Mouse (Mus musculus) olfactory bulb, adult 2 months (tissue): ENCODE data around the gene Elovl5.

Experiments used
- CTCF ChIP-seq: fragments of 200-500 bp; IDR thresholded peaks from 2 replicates; pipeline ENCODE4 v1.5.1; 2012; ENCODE audit warnings: low read depth, mild to moderate bottlenecking, low read length, moderate library complexity; ENCODE audit not compliant: insufficient read depth
- POLR2A ChIP-seq: fragments of 200-500 bp; IDR thresholded peaks from 2 replicates; pipeline ENCODE4 v1.6.1; 2012; ENCODE audit warnings: mild to moderate bottlenecking, low read depth, low read length, moderate library complexity; ENCODE audit not compliant: insufficient read depth

- no peak for TF ChIP-seq CTCF
- no peak for TF ChIP-seq POLR2A
These were observed 86.1 kb downstream of the Elovl5 start for GRCm38 (mm10) chr9:78003278-78003677.
